Mouse (Mus musculus) layer of hippocampus, postnatal 14 days (tissue): Measurements from ENCODE around the gene Dnah6. TPM values are rescaled to one million over a fixed set of nuclear protein-coding genes. Genes with fewer than 3 reads are reported as not detected.

Experiments
- DNase-seq, 2 experiments: peaks; one replicate each; pipeline ENCODE4 v3.0.0; 2021 to 2022; ENCODE audit warnings: low spot score in 2 of 2, mixed read lengths in 1 of 2
- total RNA-seq, 2 experiments: library from RNA; stranded (reverse); gene quantifications; 2 replicates each; pipeline ENCODE4 v1.2.3; 2021

Gene Dnah6
- total RNA-seq, 2 experiments from 2014 or later, result 1.3 to 2.3 TPM

DNA sequence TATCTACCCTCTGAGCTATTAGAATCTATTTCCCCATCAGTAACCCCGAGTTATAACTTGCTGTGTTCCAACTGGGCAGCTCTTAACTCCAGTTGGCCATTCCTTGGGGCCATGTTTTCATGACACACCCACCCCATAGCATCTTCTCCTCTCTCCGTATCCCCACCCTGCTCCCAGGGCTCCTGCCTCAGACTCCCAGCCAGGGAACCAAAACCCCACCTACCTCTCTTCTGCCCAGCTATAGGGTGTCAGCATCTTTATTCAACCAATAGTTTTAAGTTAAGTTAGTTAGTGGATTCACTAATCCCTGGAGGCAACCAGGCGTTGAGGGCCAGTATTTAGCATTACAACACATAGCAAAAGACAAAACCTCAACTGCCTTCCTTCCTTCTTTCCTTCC, 7.4 kb upstream of the Dnah6 start:
- no peak for DNase-seq

DNA sequence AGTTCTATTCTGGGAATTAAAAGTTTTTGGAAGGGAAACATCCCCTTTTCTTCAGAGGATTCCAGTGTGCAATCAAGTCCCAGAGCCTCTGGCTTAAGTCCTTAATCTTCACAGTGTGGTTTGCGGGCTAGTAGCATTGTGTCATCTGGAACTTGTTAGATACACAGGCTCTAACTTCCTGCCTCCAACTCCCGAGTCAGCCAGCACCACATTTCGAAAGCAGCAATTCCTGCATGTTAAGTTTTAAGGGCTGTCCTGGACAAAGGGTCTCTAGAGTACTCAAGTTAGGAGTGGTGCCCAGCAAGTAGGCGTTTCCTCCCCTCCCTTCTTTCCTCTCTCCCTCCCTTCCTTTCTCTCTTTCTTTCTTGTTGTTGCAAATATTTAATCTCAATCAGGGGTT, 7.0 kb upstream of the Dnah6 start:
- DNase-seq, result no peak

DNA sequence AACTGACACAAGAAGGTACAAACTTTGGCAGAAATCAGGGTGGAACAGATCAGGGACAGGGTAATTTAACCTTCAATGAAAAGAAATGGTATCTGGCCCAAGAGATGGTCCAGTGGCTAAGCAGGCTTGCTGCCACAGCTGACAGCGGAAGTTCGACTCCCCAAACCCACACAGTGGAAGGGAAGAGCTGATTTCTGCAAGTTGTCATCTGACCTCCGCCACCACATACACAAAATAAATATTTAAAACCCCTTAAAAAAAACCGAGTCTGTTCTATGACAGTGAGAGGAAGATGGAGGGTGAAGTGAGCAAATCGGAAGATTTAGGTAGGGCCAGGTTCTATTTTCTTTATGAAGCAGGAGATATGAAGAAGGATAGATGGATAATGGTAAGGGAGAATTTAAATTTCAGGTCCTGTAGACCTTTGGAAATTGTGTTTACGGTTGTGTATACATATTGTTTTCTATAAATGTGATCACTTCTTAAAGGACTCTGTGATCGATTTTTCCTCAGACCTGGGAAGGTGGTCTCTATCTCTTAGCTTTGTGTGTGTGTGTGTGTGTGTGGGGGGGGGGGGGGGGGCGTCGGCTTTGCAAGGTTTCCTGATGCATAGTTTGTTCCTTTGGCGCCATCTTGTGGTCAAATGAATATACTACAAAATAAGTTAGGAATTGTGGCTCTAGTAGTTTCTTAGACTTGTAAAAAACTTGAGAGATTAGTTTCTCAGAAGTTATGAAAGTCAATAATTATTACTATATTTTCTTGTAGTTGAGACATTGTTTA, 6.1 kb upstream of the Dnah6 start:
- peak in 1 of 2 experiments; percentile 75 for DNase-seq

GRCm38 (mm10) chr6:73222841-73223526, 1.5 kb upstream of the Dnah6 start:
- DNase-seq, result peak; percentile 50 to 71

GRCm38 (mm10) chr6:73221958-73222735, 696 bp upstream of the Dnah6 start:
- DNase-seq, result peak in 1 of 2 experiments; percentile 15

GRCm38 (mm10) chr6:73211602-73212001, 9.8 kb downstream of the Dnah6 start:
- DNase-seq, result no peak

DNA sequence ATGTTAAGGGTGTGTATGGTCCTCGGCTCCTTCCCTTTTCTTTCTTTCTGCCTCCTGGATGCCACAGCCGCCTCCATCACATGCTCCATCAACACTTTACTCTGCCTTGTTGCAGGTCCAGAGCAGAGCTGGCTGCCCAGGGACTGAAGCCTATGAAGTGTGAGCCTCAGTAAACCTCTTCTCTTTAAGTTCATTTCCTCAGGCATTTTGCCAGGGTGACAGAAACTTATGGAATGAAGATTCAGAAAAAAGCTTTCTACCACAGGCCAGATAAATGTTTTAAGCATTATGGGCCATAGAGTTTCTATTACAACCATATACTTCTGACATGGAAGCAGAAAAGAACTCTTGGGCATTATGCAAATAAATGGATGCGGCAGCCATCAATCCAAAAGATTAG, 10.4 kb downstream of the Dnah6 start:
- no peak for DNase-seq

DNA sequence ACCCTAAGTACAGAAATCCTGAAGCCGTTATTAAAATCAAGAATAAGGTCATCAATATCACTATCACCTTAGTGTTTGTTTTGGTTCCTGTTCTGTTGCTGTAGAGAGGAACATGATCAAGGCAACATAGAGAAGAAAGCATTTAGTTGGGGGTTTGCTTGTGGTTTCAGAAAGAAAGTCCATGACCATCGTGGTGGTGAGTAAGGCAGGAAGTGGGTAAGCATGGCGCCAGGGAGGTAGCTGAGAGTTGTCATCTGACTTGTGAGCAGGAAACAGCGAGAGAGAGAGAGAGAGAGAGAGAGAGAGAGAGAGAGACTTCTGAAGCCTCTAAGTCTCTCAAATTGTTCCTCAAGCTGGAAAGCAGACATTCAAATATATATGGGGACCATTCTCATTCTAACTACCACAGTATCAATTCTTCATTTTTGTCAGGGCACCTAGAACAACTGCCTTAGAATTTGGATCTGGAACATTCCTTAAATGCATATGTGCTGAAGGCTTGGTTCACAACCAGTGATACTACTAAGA, 10.9 kb downstream of the Dnah6 start:
- DNase-seq, result no peak

DNA sequence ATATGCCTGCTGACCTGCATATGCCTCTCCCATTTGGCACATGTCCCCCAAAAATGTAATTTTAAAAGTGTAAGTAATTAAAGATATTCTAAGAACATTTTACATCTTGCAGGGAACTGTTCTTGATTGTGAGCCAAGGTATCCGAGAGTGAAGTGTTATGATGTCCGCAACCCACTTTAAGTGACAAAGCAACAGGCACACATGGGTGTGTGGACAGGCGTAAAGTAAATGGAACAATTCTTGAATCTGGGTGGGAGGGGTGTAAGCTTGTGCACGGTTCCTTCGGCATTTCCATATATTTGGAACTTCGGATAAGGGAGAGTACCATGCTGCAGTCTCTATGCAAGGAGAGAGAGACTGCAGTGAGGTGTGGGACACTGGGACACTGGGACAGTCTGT, 11.9 kb downstream of the Dnah6 start:
- DNase-seq, result no peak

DNA sequence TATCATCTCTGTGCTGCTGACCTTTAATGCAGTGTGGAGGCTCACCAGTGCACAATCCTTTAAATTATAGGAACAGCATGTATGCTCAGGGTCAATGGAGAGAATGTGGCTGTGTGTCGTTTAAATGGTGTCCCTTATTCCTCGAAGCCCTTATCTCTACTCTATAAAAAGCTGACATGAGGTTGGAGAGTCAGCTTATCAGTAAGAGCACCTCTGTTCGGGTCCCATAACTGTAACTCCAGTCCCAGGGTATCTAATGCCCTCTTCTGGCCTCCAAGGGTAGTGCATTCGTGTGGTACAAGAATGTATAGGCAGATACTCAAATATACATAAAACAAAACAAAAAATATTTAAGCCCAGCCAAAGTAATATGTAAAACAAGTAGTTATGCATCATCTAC, 16.5 kb downstream of the Dnah6 start:
- DNase-seq, result no peak

GRCm38 (mm10) chr6:73203724-73204123, 17.7 kb downstream of the Dnah6 start:
- no peak for DNase-seq

- no peak for DNase-seq
Observed at GRCm38 (mm10) chr6:73195291-73195690, 26.2 kb downstream of the Dnah6 start.

DNA sequence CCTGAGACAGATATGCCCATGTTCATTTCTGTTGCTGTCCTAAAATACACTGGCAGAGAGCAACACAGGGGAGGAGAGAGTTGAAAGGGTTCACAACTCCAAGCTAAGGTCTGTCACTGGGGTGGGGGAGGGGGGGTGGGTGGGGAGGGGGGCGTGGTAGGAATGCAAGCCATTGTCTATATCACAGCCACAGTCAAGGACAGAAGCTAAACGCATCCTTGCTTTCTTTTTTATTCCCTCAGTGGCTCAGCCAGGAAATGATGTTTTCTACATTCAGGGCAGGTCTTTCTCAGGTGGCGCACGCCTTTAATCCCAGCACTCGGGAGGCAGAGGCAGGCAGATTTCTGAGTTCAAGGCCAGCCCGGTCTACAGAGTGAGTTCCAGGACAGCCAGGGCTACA, 30.7 kb downstream of the Dnah6 start:
- no peak for DNase-seq

GRCm38 (mm10) chr6:73184276-73184675, 37.2 kb downstream of the Dnah6 start:
- DNase-seq, result no peak

DNA sequence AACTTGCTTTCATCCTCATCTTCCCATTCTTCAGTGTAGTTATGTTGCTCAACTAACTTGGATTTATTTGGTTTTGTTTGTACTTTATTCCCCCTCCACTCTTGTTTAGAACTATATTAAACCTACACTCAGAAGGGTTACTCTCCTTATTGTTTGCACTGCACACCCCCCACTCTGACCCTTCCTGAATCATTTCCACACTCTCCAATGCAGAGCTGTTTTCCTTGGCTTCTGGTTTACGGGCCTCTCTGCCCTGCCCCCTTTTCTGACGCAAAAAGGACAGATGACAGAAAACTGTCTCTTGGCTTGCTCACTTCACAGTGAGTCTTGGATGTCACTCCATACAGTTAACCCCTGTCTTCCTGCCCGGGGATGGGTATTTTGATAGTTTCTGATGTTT, 38.5 kb downstream of the Dnah6 start:
- no peak for DNase-seq

GRCm38 (mm10) chr6:73182410-73182809, 39.0 kb downstream of the Dnah6 start:
- DNase-seq, result no peak

GRCm38 (mm10) chr6:73182006-73182405, 39.4 kb downstream of the Dnah6 start:
- DNase-seq, result no peak

DNA sequence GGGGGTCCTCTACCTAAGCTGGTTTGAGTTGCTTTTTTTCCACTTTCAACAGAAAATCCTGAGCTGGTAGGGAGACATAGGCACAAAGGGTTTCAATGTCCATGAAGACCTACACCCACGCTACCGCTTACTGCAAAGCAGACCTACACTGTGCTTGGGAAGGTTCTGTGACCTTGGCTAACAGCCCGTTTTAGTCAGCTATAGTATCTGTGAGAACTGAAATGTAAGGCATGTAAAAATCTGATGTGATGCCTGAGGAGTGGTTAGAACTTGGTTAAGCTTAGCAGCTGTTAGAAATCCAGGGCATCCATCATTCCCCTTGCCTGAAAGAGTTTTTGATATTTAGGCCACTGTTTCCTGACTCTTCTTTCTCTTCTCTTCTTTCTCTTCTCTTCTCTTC, 46.3 kb downstream of the Dnah6 start:
- DNase-seq, result no peak

DNA sequence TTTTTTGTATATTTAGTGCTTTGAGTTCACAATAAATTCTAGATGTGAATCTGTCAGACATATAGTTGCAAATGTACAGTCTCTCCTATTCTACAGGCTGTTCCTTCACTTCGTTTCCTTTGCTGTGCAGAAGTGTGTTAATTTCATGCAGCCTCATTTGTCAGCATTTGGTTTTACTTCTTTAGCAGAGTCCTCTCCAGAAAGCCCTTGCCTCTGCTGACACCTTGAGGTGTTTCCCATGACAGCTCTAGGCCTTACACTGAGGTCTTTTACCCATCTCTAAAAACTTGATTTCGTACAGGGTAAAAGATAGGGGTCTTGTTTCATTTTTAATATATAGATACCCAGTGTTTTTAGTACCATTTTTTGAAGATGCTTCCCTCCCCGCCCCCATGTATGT, 54.2 kb downstream of the Dnah6 start:
- no peak for DNase-seq

- no peak for DNase-seq
Observed at GRCm38 (mm10) chr6:73162958-73163357, 58.5 kb downstream of the Dnah6 start.

DNA sequence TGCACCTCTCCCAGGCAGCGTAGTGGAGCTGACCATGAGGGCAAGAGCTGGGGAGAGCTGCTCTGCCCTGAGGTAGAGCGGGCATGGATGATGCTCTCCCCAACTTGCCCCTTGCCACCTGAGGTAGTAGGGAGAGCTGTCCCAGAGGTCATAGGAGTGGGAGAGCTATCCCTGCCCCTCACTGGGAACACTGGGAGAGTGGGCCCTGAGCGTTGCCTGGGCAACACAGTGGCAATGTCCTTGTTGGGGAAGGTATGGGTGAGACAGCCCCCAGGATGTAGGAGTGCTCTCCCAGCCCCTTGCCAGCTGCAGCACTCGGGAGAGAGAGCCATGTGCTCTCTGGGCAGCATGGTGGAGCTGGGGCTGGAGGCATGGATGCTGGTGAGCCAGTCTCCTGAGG, 60.1 kb downstream of the Dnah6 start:
- no peak for DNase-seq

DNA sequence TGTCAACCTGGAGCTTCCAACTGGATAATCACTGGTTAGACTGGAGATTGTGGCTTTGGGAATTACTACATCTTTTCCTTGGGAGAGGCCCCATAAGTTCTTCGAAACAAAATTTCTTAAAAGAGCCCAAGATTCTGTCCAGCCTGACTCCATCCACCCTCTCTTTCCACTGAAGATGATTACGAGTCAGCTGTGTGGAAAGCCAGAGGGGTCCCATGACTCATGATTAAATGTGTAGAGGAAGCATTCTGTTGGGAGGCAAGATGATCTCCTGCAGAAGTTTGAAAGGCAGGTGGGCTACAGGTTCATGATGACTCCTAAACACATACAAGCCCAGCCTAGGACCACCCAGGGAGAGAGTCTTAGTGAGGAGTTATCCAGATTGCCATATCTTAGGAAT, 66.0 kb downstream of the Dnah6 start:
- DNase-seq, result no peak
